Mouse (Mus musculus) midbrain, embryonic 10.5 days (tissue): ENCODE measurements around the gene Hvcn1. TPM values are rescaled to one million over a fixed set of nuclear protein-coding genes. Genes with fewer than 3 reads are reported as not detected.

Experiments used
- DNase-seq: peaks from one replicate; pipeline ENCODE4 v3.0.0-alpha.2; 2017; ENCODE audit warnings: low spot score
- H3K27ac ChIP-seq: fragments of 300-500 bp; sonication (generic); replicated peaks from 2 replicates; pipeline ENCODE4 v1.5.1; 2016; ENCODE audit warnings: mild to moderate bottlenecking
- H3K27me3 ChIP-seq: fragments of 300-500 bp; sonication (generic); 2 replicates; pipeline ENCODE4 v1.6.1; 2016; ENCODE audit warnings: low read depth, mild to moderate bottlenecking; ENCODE audit not compliant: poor library complexity, severe bottlenecking
- H3K36me3 ChIP-seq: fragments of 300-500 bp; sonication (generic); 2 replicates; pipeline ENCODE4 v1.6.1; 2016; ENCODE audit warnings: mild to moderate bottlenecking, moderate library complexity
- H3K4me1 ChIP-seq: fragments of 300-500 bp; sonication (generic); 2 replicates; pipeline ENCODE4 v1.6.1; 2016
- H3K4me3 ChIP-seq: fragments of 300-500 bp; sonication (generic); 2 replicates; pipeline ENCODE4 v1.5.1; 2016; ENCODE audit warnings: mild to moderate bottlenecking, moderate library complexity
- H3K9me3 ChIP-seq: fragments of 300-500 bp; sonication (generic); replicated peaks from 2 replicates; pipeline ENCODE4 v1.6.1; 2016; ENCODE audit warnings: mild to moderate bottlenecking
- WGBS: fragments of 180-500 bp; shearing (Covaris S2); methylation state at CpG from one replicate; pipeline ENCODE4 v1.1.7; 2016; 5-methylcytosine and 5-hydroxymethylcytosine counted together
- polyA plus RNA-seq: library from polyadenylated mRNA; unstranded; fragments of >200 nt; fragmentation: Nextera tagmentation; extraction: Ambion mirVana; gene quantifications from 2 replicates; pipeline ENCODE4 v1.2.1, GENCODE M21; 2016

The Hvcn1 gene
- polyA plus RNA-seq, 1 experiment from 2014 or later: 17.7 TPM

DNA sequence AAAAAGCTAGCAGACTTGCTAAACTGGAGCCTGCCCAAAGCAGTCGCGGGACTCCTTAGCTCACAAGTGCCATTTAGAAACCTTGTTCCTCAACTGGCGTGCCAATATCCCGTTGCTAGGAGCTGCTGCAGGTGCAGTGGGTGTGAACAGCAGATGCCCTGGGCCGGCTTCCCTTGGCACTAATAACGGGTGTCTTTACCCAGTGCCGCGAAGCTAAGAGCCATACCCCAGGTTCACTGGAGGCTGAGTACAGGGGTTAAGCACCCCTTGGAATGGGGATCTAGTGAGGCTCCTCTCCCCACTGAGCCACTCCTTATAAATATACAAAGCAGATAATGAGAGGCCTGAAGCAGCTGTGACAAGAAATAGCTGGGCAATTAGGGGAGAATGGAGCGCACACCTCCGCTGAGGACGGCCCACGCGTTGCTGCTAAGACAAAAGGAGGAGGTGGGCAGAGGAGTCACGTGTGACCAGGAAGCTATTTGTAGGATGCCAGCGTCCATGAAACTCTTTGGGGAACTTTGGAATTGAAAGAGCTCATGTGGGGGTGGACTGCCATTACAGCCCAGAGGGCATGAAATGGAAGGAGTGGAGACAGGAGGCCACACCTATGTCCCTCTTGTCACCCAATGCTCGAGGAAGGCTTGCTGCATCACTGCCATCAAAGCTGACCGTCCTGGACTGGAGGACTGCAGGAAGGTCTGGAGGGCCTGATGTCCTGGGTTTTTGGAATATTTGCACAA is 37.3 kb downstream of the Hvcn1 start:
- peaks cover 12% of the 10 kb centered on the region; the same call in 1 of the 2 replicates for H3K4me1 ChIP-seq
- H3K27ac ChIP-seq: no peak overlapping the region
- peaks cover 86% of the 10 kb centered on the region for H3K36me3 ChIP-seq
- H3K27me3 ChIP-seq: no peaks in the 10 kb centered on the region
- H3K4me3 ChIP-seq: no peak overlapping the region
- H3K9me3 ChIP-seq: no peaks in the 10 kb centered on the region
- DNase-seq: no peak
- WGBS: 92% methylated on average over 17 of the region's 17 CpGs

DNA sequence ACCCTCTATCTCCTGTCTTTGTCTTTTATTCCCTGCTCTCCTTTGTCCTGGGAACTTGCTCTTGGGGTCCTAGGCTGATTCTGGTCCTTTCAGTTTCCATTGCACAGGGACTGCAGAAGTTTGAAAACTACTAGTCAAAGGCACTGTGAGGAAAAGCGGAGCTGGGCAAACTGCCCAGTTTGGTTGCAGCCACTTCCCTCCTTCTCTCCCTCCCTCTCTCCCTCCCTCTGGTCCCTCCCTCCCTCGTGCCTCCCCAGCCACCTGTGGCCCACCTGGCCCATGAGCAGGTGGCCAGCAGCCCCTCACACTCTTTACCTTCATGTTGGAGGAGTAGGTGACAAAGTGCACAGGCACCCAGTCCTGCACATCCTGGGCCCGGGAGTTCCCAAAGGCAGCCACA is 38.6 kb downstream of the Hvcn1 start:
- 84% methylated on average over 3 of the region's 3 CpGs for WGBS
- no peaks in the 10 kb centered on the region for H3K27me3 ChIP-seq
- peaks cover 85% of the 10 kb centered on the region for H3K36me3 ChIP-seq
- H3K9me3 ChIP-seq: no peaks in the 10 kb centered on the region
- no peak overlapping the region; the same call in 1 of the 2 replicates for H3K27ac ChIP-seq
- DNase-seq: no peak
- H3K4me3 ChIP-seq: no peak overlapping the region
- peaks cover 12% of the 10 kb centered on the region; the same call in 1 of the 2 replicates for H3K4me1 ChIP-seq

DNA sequence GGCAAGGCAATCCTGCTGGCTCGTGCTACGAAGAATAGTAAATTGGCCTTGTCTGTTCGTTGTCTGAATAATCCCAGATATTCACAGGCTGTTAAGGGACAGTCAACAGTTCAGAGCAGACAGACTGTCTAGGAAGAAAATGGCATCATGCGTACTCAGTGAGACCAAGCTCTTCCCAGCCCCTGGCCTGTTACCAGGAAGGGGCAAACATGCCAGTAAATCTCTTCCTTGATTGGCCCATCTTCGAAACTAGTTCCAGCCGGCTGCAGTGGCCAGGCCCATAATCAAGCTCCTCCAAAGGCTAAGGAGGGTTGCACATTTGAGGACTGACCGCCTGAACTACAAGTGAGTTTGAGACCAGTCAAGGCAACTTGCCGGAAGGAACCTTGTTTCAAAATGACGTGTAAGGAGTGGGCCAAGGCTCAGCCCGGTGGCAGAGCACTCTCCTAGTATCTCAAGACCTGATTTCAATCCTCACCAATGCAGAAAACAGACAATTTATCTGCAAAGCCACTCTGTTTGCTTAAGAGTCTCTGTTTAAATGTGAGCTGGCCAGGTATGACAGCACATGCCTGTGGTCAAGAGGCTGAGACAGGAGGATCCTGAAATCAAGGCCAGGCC is 40.1 kb downstream of the Hvcn1 start:
- no peaks in the 10 kb centered on the region for H3K9me3 ChIP-seq
- no peaks in the 10 kb centered on the region for H3K27me3 ChIP-seq
- no peak overlapping the region for H3K27ac ChIP-seq
- H3K4me1 ChIP-seq: peaks cover 12% of the 10 kb centered on the region; the same call in 1 of the 2 replicates
- H3K36me3 ChIP-seq: peaks cover 85% of the 10 kb centered on the region
- WGBS: 84% methylated on average over 10 of the region's 10 CpGs
- H3K4me3 ChIP-seq: no peak overlapping the region
- DNase-seq: no peak

- H3K4me1 ChIP-seq: peaks cover 12% of the 10 kb centered on the region; the same call in 1 of the 2 replicates
- H3K27me3 ChIP-seq: no peaks in the 10 kb centered on the region
- no peaks in the 10 kb centered on the region for H3K9me3 ChIP-seq
- no peak overlapping the region for H3K27ac ChIP-seq
- WGBS: 90% methylated on average over 11 of the region's 11 CpGs
- DNase-seq: no peak
- H3K4me3 ChIP-seq: no peak overlapping the region
- H3K36me3 ChIP-seq: peaks cover 85% of the 10 kb centered on the region
These were observed 40.9 kb downstream of the Hvcn1 start for GRCm38 (mm10) chr5:122247529-122247928.

DNA sequence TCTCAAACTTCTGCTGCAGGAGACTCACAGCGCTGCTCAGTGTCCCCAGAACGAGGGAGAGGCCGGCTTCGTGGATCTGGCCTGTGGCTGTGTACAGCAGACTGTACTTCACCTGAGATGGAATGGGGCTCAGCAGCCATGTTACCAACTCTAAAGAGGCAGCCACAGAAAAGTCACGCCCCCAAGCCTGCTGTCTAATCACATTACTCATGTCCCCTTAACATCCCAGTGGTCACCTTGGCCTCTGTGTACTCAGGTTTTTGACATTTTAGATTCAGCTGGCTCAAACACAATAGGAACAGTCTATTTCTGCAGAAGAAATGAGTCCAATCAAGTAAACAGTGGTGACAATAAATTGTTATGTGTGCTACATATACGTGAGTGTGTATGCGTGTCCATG is 41.3 kb downstream of the Hvcn1 start:
- Histone ChIP-seq H3K27me3 (no peaks in the 10 kb centered on the region), H3K36me3 (peaks cover 85% of the 10 kb centered on the region), H3K9me3 (no peaks in the 10 kb centered on the region), H3K27ac (no peak overlapping the region), H3K4me3 (no peak overlapping the region), H3K4me1 (peaks cover 12% of the 10 kb centered on the region; the same call in 1 of the 2 replicates)
- 98% methylated on average over 7 of the region's 7 CpGs for WGBS
- DNase-seq: no peak

GRCm38 (mm10) chr5:122249281-122249680 is 42.7 kb downstream of the Hvcn1 start:
- H3K4me1 ChIP-seq: peaks cover 9% of the 10 kb centered on the region; the same call in 1 of the 2 replicates
- H3K36me3 ChIP-seq: peaks cover 90% of the 10 kb centered on the region
- H3K4me3 ChIP-seq: no peak overlapping the region
- 93% methylated on average over 4 of the region's 4 CpGs for WGBS
- H3K27me3 ChIP-seq: no peaks in the 10 kb centered on the region
- DNase-seq: no peak
- H3K9me3 ChIP-seq: no peaks in the 10 kb centered on the region
- H3K27ac ChIP-seq: no peak overlapping the region

DNA sequence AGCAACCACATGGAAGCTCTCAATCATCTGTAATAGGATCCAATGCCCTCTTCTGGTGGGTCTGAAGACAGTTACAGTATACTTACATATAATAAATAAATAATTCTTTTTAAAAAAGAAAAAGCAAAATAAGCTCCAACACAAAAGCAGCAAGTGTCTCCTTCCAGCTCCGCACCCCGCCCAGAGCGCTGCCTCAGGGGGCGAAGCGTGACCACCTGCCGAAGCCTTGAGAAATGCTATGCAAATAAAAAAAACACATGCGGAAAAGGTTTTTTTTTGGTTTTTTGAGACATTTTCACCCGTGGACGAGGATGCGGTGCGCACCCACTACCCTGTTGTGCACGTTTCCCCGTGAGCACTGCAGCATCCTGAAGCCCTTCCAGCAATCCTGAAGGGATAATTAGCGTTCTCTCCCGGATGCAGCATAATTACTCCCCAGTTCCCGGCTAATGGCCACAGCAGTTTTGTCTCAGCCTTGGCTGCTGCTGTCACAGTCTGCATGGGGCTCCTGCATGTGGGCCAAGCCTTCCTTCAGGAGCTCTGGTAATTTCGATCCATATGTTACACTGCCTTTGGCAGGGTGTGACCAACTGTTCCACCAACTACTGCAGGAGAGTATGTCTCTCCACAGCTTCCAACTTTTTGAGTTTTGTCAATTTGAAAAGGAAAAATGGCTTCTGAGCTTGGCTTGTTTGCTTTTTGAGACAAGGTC is 45.4 kb downstream of the Hvcn1 start:
- H3K4me1 ChIP-seq: no peaks in the 10 kb centered on the region
- no peaks in the 10 kb centered on the region for H3K27me3 ChIP-seq
- H3K4me3 ChIP-seq: no peak overlapping the region
- 94% methylated on average over 17 of the region's 17 CpGs for WGBS
- DNase-seq: no peak
- H3K27ac ChIP-seq: no peak overlapping the region
- no peaks in the 10 kb centered on the region for H3K9me3 ChIP-seq
- peaks cover 99% of the 10 kb centered on the region for H3K36me3 ChIP-seq

DNA sequence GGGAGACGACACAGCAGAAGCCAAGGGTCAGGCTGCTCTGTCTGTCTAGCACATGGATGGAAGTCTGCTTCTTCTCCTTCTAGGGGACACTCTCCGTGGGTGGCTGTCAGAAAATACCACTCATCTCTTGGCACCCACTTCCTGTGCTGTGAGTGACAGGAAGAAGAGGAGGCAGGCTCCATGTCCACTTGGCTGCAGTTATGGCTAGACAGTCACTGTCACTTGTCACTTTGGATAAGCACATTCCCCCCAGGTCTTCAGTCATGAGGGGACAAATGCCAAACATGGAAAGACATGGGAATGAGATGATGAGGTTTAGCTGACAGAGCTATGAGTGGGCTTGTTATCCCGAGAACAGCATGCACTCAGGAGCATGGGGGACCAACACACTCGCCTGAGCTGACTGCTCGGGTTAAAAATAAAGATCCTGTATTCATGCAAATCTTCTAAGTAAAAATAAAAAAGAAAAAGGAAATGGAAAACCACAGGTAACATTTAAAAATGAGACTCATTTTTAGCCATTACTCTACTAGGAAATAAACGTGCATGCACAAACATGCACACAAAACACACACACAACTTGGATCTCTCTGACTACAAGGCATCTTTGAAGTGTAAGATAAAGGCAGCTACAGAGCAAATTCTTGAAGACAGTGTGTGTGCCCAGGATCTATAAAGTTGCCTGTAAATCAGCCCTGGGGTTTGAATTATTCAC is 51.6 kb downstream of the Hvcn1 start:
- Histone ChIP-seq H3K27me3 (no peaks in the 10 kb centered on the region), H3K4me1 (peaks cover 28% of the 10 kb centered on the region), H3K36me3 (peaks cover 82% of the 10 kb centered on the region), H3K4me3 (no peak overlapping the region), H3K9me3 (no peaks in the 10 kb centered on the region), H3K27ac (no peak overlapping the region)
- 84% methylated on average over 6 of the region's 6 CpGs for WGBS
- no peak for DNase-seq

- Histone ChIP-seq H3K36me3 (peaks cover 42% of the 10 kb centered on the region), H3K9me3 (no peaks in the 10 kb centered on the region), H3K4me3 (no peak overlapping the region), H3K27me3 (no peaks in the 10 kb centered on the region), H3K27ac (0 out of 2 replicates have a peak overlapping the region, but pooled peaks have one; percentile 33), H3K4me1 (peaks cover 41% of the 10 kb centered on the region)
- WGBS: 53% methylated on average over 7 of the region's 7 CpGs
- no peak for DNase-seq
These were observed 55.5 kb downstream of the Hvcn1 start for GRCm38 (mm10) chr5:122262104-122262503.

DNA sequence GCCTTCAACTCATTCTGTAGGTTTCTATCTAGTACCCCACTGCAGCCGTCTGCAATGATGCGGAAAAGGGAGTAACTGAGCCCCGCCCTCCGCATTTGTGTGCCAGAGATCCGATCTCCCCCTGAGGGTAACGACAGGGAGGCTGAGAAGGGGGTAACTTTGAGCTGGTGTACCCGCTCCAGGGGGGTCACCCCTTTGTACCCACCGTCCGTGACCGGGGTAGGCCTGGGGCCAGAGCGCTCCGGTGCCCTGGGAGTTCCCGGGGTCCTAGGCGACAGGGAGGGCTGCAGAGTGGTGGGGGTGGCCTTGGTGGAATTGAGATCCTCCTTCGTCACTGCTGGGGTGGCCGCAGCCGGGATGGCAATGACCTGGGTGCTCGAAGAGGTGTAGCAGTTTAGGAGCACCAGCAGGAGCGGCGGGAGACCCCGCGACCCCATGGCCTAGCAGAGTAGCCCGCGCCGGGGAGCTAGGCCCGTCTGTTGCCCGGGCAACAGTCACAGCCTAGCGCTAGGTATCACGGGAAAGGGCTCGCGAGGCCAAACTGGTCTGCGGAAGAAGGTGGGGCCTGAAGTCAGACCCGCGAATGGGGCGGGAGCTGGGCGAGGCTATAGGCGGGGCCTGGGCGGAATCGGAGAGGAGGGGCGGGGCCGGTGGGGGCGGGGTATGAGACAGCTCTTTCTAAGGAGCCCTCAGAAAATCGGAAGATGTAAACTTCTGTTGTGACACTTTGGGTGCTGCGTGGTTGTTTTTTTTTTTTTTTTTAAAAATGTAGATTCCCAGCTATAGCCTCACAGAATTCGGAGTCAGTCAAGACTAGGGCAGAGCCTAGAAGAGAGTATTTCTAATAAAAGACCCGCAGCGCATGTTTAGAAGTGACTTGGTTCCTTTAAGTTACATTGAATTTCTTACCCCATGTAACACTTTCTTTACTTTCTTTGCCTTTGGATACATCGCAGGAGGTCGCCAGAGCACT is 57.6 kb downstream of the Hvcn1 start, which contains the start of gene Tctn1:
TSS of gene Tctn1 (minus strand) at position 528 of the 973 bp plus-strand sequence.
- 2% methylated on average over 49 of the region's 49 CpGs for WGBS
- peak; percentile 96 for DNase-seq
- peak within 1 kb of the TSS; percentile 88 for H3K4me3 ChIP-seq
- no peaks in the 10 kb centered on the region for H3K27me3 ChIP-seq
- peak within 1 kb of the TSS; percentile 94 for H3K27ac ChIP-seq
- H3K36me3 ChIP-seq: peaks cover 21% of the 10 kb centered on the region
- H3K9me3 ChIP-seq: no peaks in the 10 kb centered on the region
- peaks cover 41% of the 10 kb centered on the region for H3K4me1 ChIP-seq

DNA sequence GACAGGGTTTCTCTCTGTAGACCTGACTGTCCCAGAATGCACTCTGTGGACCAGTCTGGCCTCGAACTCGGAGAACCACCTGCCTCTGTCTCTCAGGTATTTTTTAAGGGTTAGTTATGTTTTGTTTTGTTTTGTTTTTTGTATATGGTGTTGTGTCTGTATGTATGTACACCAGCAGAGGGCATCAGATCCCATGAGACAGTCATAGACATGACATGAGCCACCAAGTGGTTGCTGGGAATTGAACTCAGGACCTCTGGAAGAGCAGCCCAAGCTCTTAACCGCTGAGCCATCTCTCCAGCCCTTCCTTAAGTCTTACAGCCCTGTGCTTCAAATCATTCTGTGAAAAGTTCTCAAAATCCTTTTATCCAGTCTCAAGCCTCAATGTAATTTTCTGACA is 58.6 kb downstream of the Hvcn1 start:
- WGBS: 63% methylated on average over 3 of the region's 3 CpGs
- no peaks in the 10 kb centered on the region for H3K9me3 ChIP-seq
- no peak for DNase-seq
- H3K4me1 ChIP-seq: peaks cover 39% of the 10 kb centered on the region
- H3K36me3 ChIP-seq: peaks cover 13% of the 10 kb centered on the region
- no peak overlapping the region for H3K27ac ChIP-seq
- no peaks in the 10 kb centered on the region for H3K27me3 ChIP-seq
- no peak overlapping the region for H3K4me3 ChIP-seq
